Mouse (Mus musculus) kidney, postnatal 25 days (tissue): ENCODE results near the gene Rpl7a.

Experiments
- DNase-seq, 2 experiments: peaks; one replicate each; pipeline ENCODE4 v3.0.0; 2021; ENCODE audit warnings: mixed read lengths in 2 of 2

The Rpl7a gene

GRCm38 (mm10) chr2:26956811-26957487, 46.4 kb downstream of the Rpl7a start:
- peak; percentile 13 to 65 for DNase-seq

GRCm38 (mm10) chr2:26957488-26957859, 46.9 kb downstream of the Rpl7a start:
- peak in 1 of 2 experiments; percentile 23 for DNase-seq

DNA sequence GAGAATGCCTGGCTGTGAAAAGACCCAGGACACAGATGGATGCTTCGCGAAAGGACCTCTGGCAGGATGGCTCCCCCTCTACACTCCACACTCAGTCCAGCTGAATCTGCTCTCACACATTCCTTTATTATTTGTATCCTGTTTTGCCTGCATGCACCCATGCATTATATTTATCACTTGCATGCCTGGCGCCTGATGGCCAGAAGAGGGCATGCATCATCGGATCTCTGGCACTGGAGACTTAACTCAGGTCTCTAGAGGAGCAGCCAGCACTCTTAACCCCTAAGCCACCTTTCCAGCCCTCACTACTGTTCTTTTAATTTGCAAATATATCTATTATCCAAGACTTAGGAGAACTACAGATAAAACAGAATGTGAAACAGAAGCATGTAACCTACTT, 50.2 kb downstream of the Rpl7a start:
- DNase-seq: peak in 1 of 2 experiments; percentile 39
